Mouse (Mus musculus) heart, embryonic 13.5 days (tissue): ENCODE data around the gene Gm49366. TPM values are rescaled to one million over a fixed set of nuclear protein-coding genes. Genes with fewer than 3 reads are reported as not detected.
"Not testable (repeated sequence)": the region's sequence is repeated elsewhere in the genome, so short reads cannot be mapped to it uniquely, and the experiment has no call there.

ENCODE experiments used
- ATAC-seq: fragments of 200-750 bp; cut with Nextera tagmentation; 2 replicates; pipeline ENCODE4 v1.8.0; 2017; ENCODE audit warnings: moderate TSS enrichment; ENCODE audit not compliant: insufficient number of reproducible peaks, low FRiP score, low TSS enrichment; ENCODE audit errors: extremely low read depth
- H3K27ac ChIP-seq: fragments of 300-500 bp; sonication (generic); replicated peaks from 2 replicates; pipeline ENCODE4 v1.5.1; 2015; ENCODE audit warnings: moderate library complexity, mild to moderate bottlenecking, inconsistent platforms
- H3K27me3 ChIP-seq: fragments of 300-500 bp; sonication (generic); replicated peaks from 2 replicates; pipeline ENCODE4 v1.6.1; 2015; ENCODE audit warnings: mild to moderate bottlenecking, inconsistent platforms
- H3K36me3 ChIP-seq: fragments of 300-500 bp; sonication (generic); 2 replicates; pipeline ENCODE4 v1.6.1; 2015; ENCODE audit warnings: mild to moderate bottlenecking, inconsistent platforms
- H3K4me1 ChIP-seq: fragments of 300-500 bp; sonication (generic); 2 replicates; pipeline ENCODE4 v1.6.1; 2015; ENCODE audit warnings: inconsistent platforms
- H3K4me2 ChIP-seq: fragments of 300-500 bp; sonication (generic); 2 replicates; pipeline ENCODE4 v1.6.1; 2015; ENCODE audit warnings: inconsistent platforms, mild to moderate bottlenecking, moderate library complexity
- H3K4me3 ChIP-seq: fragments of 300-500 bp; sonication (generic); 2 replicates; pipeline ENCODE4 v1.5.1; 2015; ENCODE audit warnings: moderate library complexity, mild to moderate bottlenecking, inconsistent platforms
- H3K9ac ChIP-seq: fragments of 300-500 bp; sonication (generic); 2 replicates; pipeline ENCODE4 v1.6.1; 2015; ENCODE audit warnings: inconsistent platforms, mild to moderate bottlenecking, moderate library complexity
- H3K9me3 ChIP-seq: fragments of 300-500 bp; sonication (generic); 2 replicates; pipeline ENCODE4 v1.6.1; 2016; ENCODE audit warnings: inconsistent platforms
- whole genome bisulfite sequencing: fragments of 180-500 bp; shearing (Covaris S2); methylation state at CpG from one replicate; pipeline ENCODE4 v1.1.7; 2015; ENCODE audit warnings: mixed read lengths; 5-methylcytosine and 5-hydroxymethylcytosine counted together
- polyA plus RNA-seq: library from polyadenylated mRNA; unstranded; fragments of >200 nt; fragmentation: Nextera tagmentation; extraction: Ambion mirVana; gene quantifications from 2 replicates; pipeline ENCODE4 v1.2.1, GENCODE M21; 2015

Gene Gm49366
- polyA plus RNA-seq = not detected in 2 replicates

GRCm38 (mm10) chr12:84038691-84039111, at the start of gene Gm49366:
TSS of gene Gm49366 (plus strand) at chr12:84038935.
- WGBS = 3% methylated on average over 39 of the region's 39 CpGs
- H3K36me3 ChIP-seq, H3K9me3 ChIP-seq, H3K27ac ChIP-seq, H3K4me1 ChIP-seq, H3K27me3 ChIP-seq, ATAC-seq: not testable (repeated sequence)
- Histone ChIP-seq H3K4me3 (peak within 1 kb of the TSS; percentile 57), H3K9ac (peak within 1 kb of the TSS; percentile 79), H3K4me2 (peak within 1 kb of the TSS; percentile 78)

- peaks cover 36% of the 10 kb centered on the region for H3K36me3 ChIP-seq
- no peaks in the 10 kb centered on the region for H3K27me3 ChIP-seq
- H3K4me3 ChIP-seq = peak overlapping the region; percentile 71
- no peak overlapping the region for H3K27ac ChIP-seq
- no peak for ATAC-seq
- H3K9ac ChIP-seq = no peak overlapping the region
- H3K4me1 ChIP-seq = peaks cover 24% of the 10 kb centered on the region
- 0 out of 2 replicates have a peak, but pooled peaks cover 5% of the 10 kb centered on the region for H3K9me3 ChIP-seq
- WGBS = 91% methylated on average over 4 of the region's 4 CpGs
- H3K4me2 ChIP-seq = peak overlapping the region; percentile 72
These were observed 49.4 kb upstream of the Gm49366 start for GRCm38 (mm10) chr12:83989378-83989777.

- peaks cover 11% of the 10 kb centered on the region for H3K9me3 ChIP-seq
- no peak for ATAC-seq
- H3K4me2 ChIP-seq = no peak overlapping the region
- H3K27ac ChIP-seq = no peak overlapping the region
- no peak overlapping the region for H3K9ac ChIP-seq
- peaks cover 29% of the 10 kb centered on the region for H3K4me1 ChIP-seq
- H3K4me3 ChIP-seq = no peak overlapping the region
- H3K27me3 ChIP-seq = no peaks in the 10 kb centered on the region
- 58% methylated on average over 2 of the region's 2 CpGs for WGBS
- peaks cover 22% of the 10 kb centered on the region for H3K36me3 ChIP-seq
These were observed 41.5 kb upstream of the Gm49366 start for GRCm38 (mm10) chr12:83997221-83997620.

- H3K9ac ChIP-seq = no peak overlapping the region
- peak overlapping the region; percentile 67 for H3K27ac ChIP-seq
- ATAC-seq = no peak
- H3K4me2 ChIP-seq = no peak overlapping the region
- no peak overlapping the region for H3K4me3 ChIP-seq
- H3K4me1 ChIP-seq = peaks cover 29% of the 10 kb centered on the region
- H3K36me3 ChIP-seq = peaks cover 11% of the 10 kb centered on the region
- H3K27me3 ChIP-seq = no peaks in the 10 kb centered on the region
- H3K9me3 ChIP-seq = peaks cover 18% of the 10 kb centered on the region
- 49% methylated on average over 11 of the region's 11 CpGs for WGBS
These were observed 40.2 kb upstream of the Gm49366 start for GRCm38 (mm10) chr12:83998341-83999107.

GRCm38 (mm10) chr12:83999237-83999636, 39.5 kb upstream of the Gm49366 start:
- peaks cover 29% of the 10 kb centered on the region for H3K4me1 ChIP-seq
- not testable (repeated sequence) for H3K27me3 ChIP-seq, H3K9ac ChIP-seq, H3K4me3 ChIP-seq, H3K36me3 ChIP-seq
- H3K9me3 ChIP-seq = peaks cover 18% of the 10 kb centered on the region
- 20% methylated on average over 8 of the region's 8 CpGs for WGBS
- peak overlapping the region; percentile 76 for H3K27ac ChIP-seq
- peak; percentile 61; the same call in 1 of the 2 replicates for ATAC-seq
- H3K4me2 ChIP-seq = peak overlapping the region; percentile 42

GRCm38 (mm10) chr12:84000418-84000817, 38.3 kb upstream of the Gm49366 start:
- no peak for ATAC-seq
- Histone ChIP-seq H3K36me3 (no peaks in the 10 kb centered on the region), H3K27me3 (no peaks in the 10 kb centered on the region), H3K4me3 (no peak overlapping the region), H3K9ac (no peak overlapping the region), H3K4me1 (peaks cover 29% of the 10 kb centered on the region), H3K9me3 (peaks cover 18% of the 10 kb centered on the region), H3K27ac (peak overlapping the region; percentile 76), H3K4me2 (no peak overlapping the region)
- WGBS = 44% methylated on average over 3 of the region's 3 CpGs

- no peaks in the 10 kb centered on the region for H3K36me3 ChIP-seq
- no peak overlapping the region for H3K4me2 ChIP-seq
- H3K9ac ChIP-seq = no peak overlapping the region
- no peak overlapping the region for H3K27ac ChIP-seq
- H3K9me3 ChIP-seq = peaks cover 14% of the 10 kb centered on the region
- H3K4me1 ChIP-seq = peaks cover 26% of the 10 kb centered on the region
- no peak overlapping the region for H3K4me3 ChIP-seq
- WGBS = 80% methylated on average over 1 of the region's 1 CpGs
- peaks cover 4% of the 10 kb centered on the region; the same call in 1 of the 2 replicates for H3K27me3 ChIP-seq
- ATAC-seq = no peak
These were observed 34.9 kb upstream of the Gm49366 start for GRCm38 (mm10) chr12:84003866-84004265.

GRCm38 (mm10) chr12:84008251-84008650, 30.5 kb upstream of the Gm49366 start:
- no peak overlapping the region for H3K27ac ChIP-seq
- no peaks in the 10 kb centered on the region for H3K36me3 ChIP-seq
- H3K4me3 ChIP-seq = no peak overlapping the region
- WGBS = 84% methylated on average over 12 of the region's 12 CpGs
- peaks cover 26% of the 10 kb centered on the region for H3K4me1 ChIP-seq
- 0 out of 2 replicates have a peak overlapping the region, but pooled peaks have one; percentile 80 for H3K9ac ChIP-seq
- H3K9me3 ChIP-seq = no peaks in the 10 kb centered on the region
- 0 out of 2 replicates have a peak overlapping the region, but pooled peaks have one; percentile 71 for H3K4me2 ChIP-seq
- no peak for ATAC-seq
- H3K27me3 ChIP-seq = peaks cover 4% of the 10 kb centered on the region; the same call in 1 of the 2 replicates

GRCm38 (mm10) chr12:84008729-84009128, 30.0 kb upstream of the Gm49366 start:
- no peaks in the 10 kb centered on the region for H3K36me3 ChIP-seq
- H3K9me3 ChIP-seq = no peaks in the 10 kb centered on the region
- H3K27me3 ChIP-seq = peaks cover 4% of the 10 kb centered on the region; the same call in 1 of the 2 replicates
- H3K27ac ChIP-seq = peak overlapping the region; percentile 67
- H3K4me2 ChIP-seq = peak overlapping the region; percentile 71
- H3K4me1 ChIP-seq = peaks cover 26% of the 10 kb centered on the region
- peak overlapping the region; percentile 80 for H3K9ac ChIP-seq
- WGBS = 56% methylated on average over 8 of the region's 8 CpGs
- no peak for ATAC-seq
- peak overlapping the region; percentile 57 for H3K4me3 ChIP-seq

GRCm38 (mm10) chr12:84009171-84009965, 29.4 kb upstream of the Gm49366 start, which contains the start of gene Acot1:
TSS of gene Acot1 (plus strand) at chr12:84009490.
- H3K27me3 ChIP-seq, H3K9me3 ChIP-seq, H3K36me3 ChIP-seq: not testable (repeated sequence)
- peak; percentile 80 for ATAC-seq
- 3% methylated on average over 59 of the region's 70 CpGs for WGBS
- H3K4me1 ChIP-seq = peaks cover 26% of the 10 kb centered on the region
- peak within 1 kb of the TSS; percentile 57 for H3K4me3 ChIP-seq
- peak within 1 kb of the TSS; percentile 80 for H3K9ac ChIP-seq
- H3K4me2 ChIP-seq = peak within 1 kb of the TSS; percentile 71
- peak within 1 kb of the TSS; percentile 67 for H3K27ac ChIP-seq

GRCm38 (mm10) chr12:84010201-84010600, 28.5 kb upstream of the Gm49366 start:
- H3K4me1 ChIP-seq = peaks cover 26% of the 10 kb centered on the region
- H3K9ac ChIP-seq = peak overlapping the region; percentile 80
- peaks cover 4% of the 10 kb centered on the region; the same call in 1 of the 2 replicates for H3K27me3 ChIP-seq
- 76% methylated on average over 3 of the region's 3 CpGs for WGBS
- no peak overlapping the region for H3K27ac ChIP-seq
- ATAC-seq = no peak
- H3K9me3 ChIP-seq = no peaks in the 10 kb centered on the region
- H3K36me3 ChIP-seq = peaks cover 4% of the 10 kb centered on the region
- H3K4me3 ChIP-seq = peak overlapping the region; percentile 57
- peak overlapping the region; percentile 71 for H3K4me2 ChIP-seq
